Mouse (Mus musculus): Measurements from ENCODE around the gene Ifrd2. TPM values are rescaled to one million over a fixed set of nuclear protein-coding genes. Genes with fewer than 3 reads are reported as not detected.

Gene Ifrd2
- polyA plus RNA-seq, 1 experiment from 2014 or later, result 44.6 TPM

DNA sequence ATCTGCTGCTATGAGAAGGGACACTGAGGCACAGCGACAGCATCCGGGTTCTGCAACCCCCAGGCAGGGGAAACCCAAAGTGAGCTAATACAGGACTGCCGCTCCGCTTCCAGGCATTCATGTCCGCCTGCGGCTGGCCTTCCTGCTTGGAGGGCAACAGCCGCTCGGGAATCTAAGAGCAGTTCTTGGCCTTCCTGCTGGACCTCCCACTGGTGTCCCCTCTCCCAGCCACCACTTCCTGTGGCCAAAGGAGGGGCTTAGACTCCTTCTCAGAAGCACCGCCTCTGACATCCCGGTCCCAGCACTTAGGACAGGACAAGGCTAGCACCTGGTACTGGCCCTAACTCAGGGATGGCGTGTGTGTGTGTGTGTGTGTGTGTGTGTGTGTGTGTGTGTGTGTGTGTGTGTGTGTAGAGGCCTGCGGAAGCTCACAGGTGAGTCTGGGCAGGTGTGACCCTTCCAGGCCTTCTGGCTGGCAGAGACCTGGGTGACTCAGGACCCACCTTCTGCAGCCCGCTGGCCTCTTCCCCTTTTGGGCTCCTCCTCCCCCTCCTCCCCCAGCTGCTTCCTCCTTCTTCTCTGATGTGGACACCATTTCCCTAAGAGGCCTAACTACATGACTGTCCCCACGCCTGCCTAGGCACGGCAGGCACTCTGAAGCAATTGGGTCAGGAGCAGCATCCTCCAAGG is 41.4 kb downstream of the Ifrd2 start:
- Histone ChIP-seq H3K4me1 (ENCODE audit: control insufficient read depth in 2 of 2, insufficient read depth in 2 of 2, low read length in 2 of 2) (peaks cover 66 to 82% of the 10 kb centered on the region in 2 experiments), H3K27ac (replicated peaks in 1 of 2; ENCODE audit: control insufficient read depth in 1 of 2, insufficient read depth in 1 of 2, low read depth in 2 of 2, low read length in 2 of 2) (peak overlapping the region; percentile 64 to 96), H3K9me3 (ENCODE audit: control insufficient read depth, low read length) (no peaks in the 10 kb centered on the region), H3K36me3 (ENCODE audit: control insufficient read depth, insufficient read depth, low read length) (peaks cover 63% of the 10 kb centered on the region), H3K27me3 (ENCODE audit: control insufficient read depth, insufficient read depth, low read length) (no peaks in the 10 kb centered on the region), H3K4me3 (ENCODE audit: control insufficient read depth in 1 of 2, insufficient read depth in 1 of 2, low read depth in 1 of 2, low read length in 2 of 2) (no peak overlapping the region), H3K4me2 (ENCODE audit: low read length) (peak overlapping the region; percentile 50), H3K9ac (ENCODE audit: low read length) (peak overlapping the region; percentile 68)
- 51% methylated on average over 15 of the region's 15 CpGs for WGBS
- peak; percentile 26; the same call in 1 of the 2 replicates for ATAC-seq (ENCODE audit: insufficient number of reproducible peaks, insufficient read depth, low FRiP score, low read depth)

DNA sequence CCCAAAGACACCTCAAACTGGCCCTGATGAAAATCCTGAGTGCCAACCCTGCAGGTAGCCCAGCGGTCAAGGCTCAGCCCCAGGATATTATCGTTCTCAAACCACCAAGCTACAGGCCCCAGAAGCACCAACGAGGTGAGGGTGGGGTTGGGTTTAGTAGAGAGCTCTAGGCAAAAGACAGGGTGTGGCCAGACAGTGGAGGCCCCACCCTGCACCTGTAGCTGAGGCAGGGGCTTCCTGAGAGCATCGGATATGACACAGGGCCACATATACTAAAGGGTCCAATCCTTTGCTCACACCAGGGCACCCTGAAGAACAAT is 41.9 kb downstream of the Ifrd2 start:
- Histone ChIP-seq H3K9ac (ENCODE audit: low read length) (peak overlapping the region; percentile 41), H3K4me2 (ENCODE audit: low read length) (peak overlapping the region; percentile 50), H3K9me3 (ENCODE audit: control insufficient read depth, low read length) (no peaks in the 10 kb centered on the region), H3K4me3 (ENCODE audit: control insufficient read depth in 1 of 2, insufficient read depth in 1 of 2, low read depth in 1 of 2, low read length in 2 of 2) (no peak overlapping the region), H3K4me1 (ENCODE audit: control insufficient read depth in 2 of 2, insufficient read depth in 2 of 2, low read length in 2 of 2) (peaks cover 64 to 77% of the 10 kb centered on the region in 2 experiments), H3K36me3 (ENCODE audit: control insufficient read depth, insufficient read depth, low read length) (peaks cover 58% of the 10 kb centered on the region), H3K27ac (replicated peaks in 1 of 2; ENCODE audit: control insufficient read depth in 1 of 2, insufficient read depth in 1 of 2, low read depth in 2 of 2, low read length in 2 of 2) (peak overlapping the region; percentile 64 to 96), H3K27me3 (ENCODE audit: control insufficient read depth, insufficient read depth, low read length) (no peaks in the 10 kb centered on the region)
- ATAC-seq (ENCODE audit: insufficient number of reproducible peaks, insufficient read depth, low FRiP score, low read depth), result no peak
- 36% methylated on average over 4 of the region's 4 CpGs for WGBS

DNA sequence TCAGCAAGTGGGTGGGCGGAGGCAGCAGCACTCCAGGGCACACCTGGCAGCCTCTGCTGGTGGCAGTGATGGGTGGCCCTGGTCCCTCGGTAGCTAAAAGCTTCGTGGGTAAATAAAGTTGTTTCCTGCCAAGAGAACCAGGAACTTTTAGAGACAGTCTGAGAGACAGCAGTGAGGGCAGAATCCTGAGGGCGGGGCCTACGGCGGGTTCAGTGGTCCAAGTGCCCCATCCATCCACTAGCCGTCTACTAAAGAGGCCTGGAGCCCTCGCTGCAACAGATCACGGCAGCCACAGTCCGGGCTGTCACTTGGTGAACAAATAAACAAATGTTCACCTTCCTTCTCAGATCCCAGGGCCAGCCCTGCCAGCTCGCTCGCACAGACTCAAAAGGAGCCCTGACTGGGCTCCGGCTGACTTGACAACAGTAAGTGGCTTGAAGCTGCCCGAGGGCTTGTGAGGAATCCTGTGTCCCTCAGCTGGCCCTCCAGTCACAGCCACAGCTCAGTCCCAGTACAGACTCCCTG is 42.5 kb downstream of the Ifrd2 start:
- 23% methylated on average over 14 of the region's 14 CpGs for WGBS
- Histone ChIP-seq H3K27ac (replicated peaks in 1 of 2; ENCODE audit: control insufficient read depth in 1 of 2, insufficient read depth in 1 of 2, low read depth in 2 of 2, low read length in 2 of 2) (peak overlapping the region; percentile 25 to 96), H3K9ac (ENCODE audit: low read length) (peak overlapping the region; percentile 41), H3K9me3 (ENCODE audit: control insufficient read depth, low read length) (no peaks in the 10 kb centered on the region), H3K27me3 (ENCODE audit: control insufficient read depth, insufficient read depth, low read length) (no peaks in the 10 kb centered on the region), H3K4me1 (ENCODE audit: control insufficient read depth in 2 of 2, insufficient read depth in 2 of 2, low read length in 2 of 2) (peaks cover 60 to 75% of the 10 kb centered on the region in 2 experiments), H3K4me3 (ENCODE audit: control insufficient read depth in 1 of 2, insufficient read depth in 1 of 2, low read depth in 1 of 2, low read length in 2 of 2) (no peak overlapping the region), H3K4me2 (ENCODE audit: low read length) (peak overlapping the region; percentile 50), H3K36me3 (ENCODE audit: control insufficient read depth, insufficient read depth, low read length) (peaks cover 52% of the 10 kb centered on the region)
- ATAC-seq (ENCODE audit: insufficient number of reproducible peaks, insufficient read depth, low FRiP score, low read depth), result no peak

DNA sequence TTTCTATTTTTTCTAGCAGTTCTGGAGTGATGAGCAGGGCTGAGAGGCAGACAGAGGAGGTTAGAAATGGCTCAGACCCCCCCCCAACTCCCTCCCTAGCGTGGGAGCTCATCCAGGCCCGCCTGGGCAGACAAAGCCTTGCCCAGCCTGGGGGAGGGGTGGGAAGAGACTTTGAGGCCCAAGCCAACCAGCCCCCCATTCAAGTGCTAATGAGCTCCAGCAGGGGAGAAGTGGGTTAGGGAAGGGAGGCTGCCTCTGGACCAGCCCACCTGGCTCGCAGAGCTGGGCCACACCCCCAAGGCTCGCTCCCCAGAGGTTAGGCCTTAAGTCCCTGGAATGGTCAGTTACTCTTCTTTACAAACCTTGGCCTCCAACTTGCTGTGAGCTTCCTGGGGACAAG is 43.1 kb downstream of the Ifrd2 start:
- WGBS, result 13% methylated on average over 4 of the region's 4 CpGs
- peaks cover 60 to 71% of the 10 kb centered on the region in 2 experiments for H3K4me1 ChIP-seq (ENCODE audit: control insufficient read depth in 2 of 2, insufficient read depth in 2 of 2, low read length in 2 of 2)
- H3K36me3 ChIP-seq (ENCODE audit: control insufficient read depth, insufficient read depth, low read length), result peaks cover 45% of the 10 kb centered on the region
- H3K27ac ChIP-seq (replicated peaks in 1 of 2; ENCODE audit: control insufficient read depth in 1 of 2, insufficient read depth in 1 of 2, low read depth in 2 of 2, low read length in 2 of 2), result peak overlapping the region; percentile 25 to 96
- no peak overlapping the region for H3K4me3 ChIP-seq (ENCODE audit: control insufficient read depth in 1 of 2, insufficient read depth in 1 of 2, low read depth in 1 of 2, low read length in 2 of 2)
- peak overlapping the region; percentile 41 for H3K9ac ChIP-seq (ENCODE audit: low read length)
- no peaks in the 10 kb centered on the region for H3K9me3 ChIP-seq (ENCODE audit: control insufficient read depth, low read length)
- no peaks in the 10 kb centered on the region for H3K27me3 ChIP-seq (ENCODE audit: control insufficient read depth, insufficient read depth, low read length)
- peak overlapping the region; percentile 50 for H3K4me2 ChIP-seq (ENCODE audit: low read length)
- no peak for ATAC-seq (ENCODE audit: insufficient number of reproducible peaks, insufficient read depth, low FRiP score, low read depth)

GRCm38 (mm10) chr9:107631311-107631826 is 43.9 kb downstream of the Ifrd2 start:
- H3K4me2 ChIP-seq (ENCODE audit: low read length), result peak overlapping the region; percentile 81
- peak overlapping the region in 1 of 2 experiments; percentile 96; a peak in 2 of 4 replicates for H3K27ac ChIP-seq (replicated peaks in 1 of 2; ENCODE audit: control insufficient read depth in 1 of 2, insufficient read depth in 1 of 2, low read depth in 2 of 2, low read length in 2 of 2)
- H3K9me3 ChIP-seq (ENCODE audit: control insufficient read depth, low read length), result no peaks in the 10 kb centered on the region
- no peak for ATAC-seq (ENCODE audit: insufficient number of reproducible peaks, insufficient read depth, low FRiP score, low read depth)
- 70% methylated on average over 9 of the region's 9 CpGs for WGBS
- H3K27me3 ChIP-seq (ENCODE audit: control insufficient read depth, insufficient read depth, low read length), result no peaks in the 10 kb centered on the region
- H3K4me3 ChIP-seq (ENCODE audit: control insufficient read depth in 1 of 2, insufficient read depth in 1 of 2, low read depth in 1 of 2, low read length in 2 of 2), result no peak overlapping the region
- peaks cover 41% of the 10 kb centered on the region for H3K36me3 ChIP-seq (ENCODE audit: control insufficient read depth, insufficient read depth, low read length)
- peaks cover 60 to 72% of the 10 kb centered on the region in 2 experiments for H3K4me1 ChIP-seq (ENCODE audit: control insufficient read depth in 2 of 2, insufficient read depth in 2 of 2, low read length in 2 of 2)
- H3K9ac ChIP-seq (ENCODE audit: low read length), result peak overlapping the region; percentile 41; the same call in 1 of the 2 replicates

DNA sequence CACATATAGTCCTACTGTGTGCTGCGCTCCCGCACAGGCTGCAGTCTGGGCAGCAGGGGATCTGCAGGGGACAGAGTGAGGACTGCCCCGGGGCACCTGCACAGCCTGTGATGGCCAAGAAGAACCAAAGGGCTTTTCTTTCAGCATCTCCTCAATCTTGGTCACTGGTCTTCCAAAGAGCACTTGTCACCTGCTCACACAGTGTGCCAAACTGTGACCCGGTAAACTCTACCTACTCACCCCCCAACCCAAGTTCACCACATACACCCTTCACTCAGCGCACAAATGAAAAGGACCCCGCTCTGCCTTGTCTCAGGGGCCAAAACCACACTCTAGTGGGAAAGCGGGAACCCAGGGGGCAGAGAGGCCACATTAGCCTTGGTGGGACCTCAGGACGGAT is 44.4 kb downstream of the Ifrd2 start:
- Histone ChIP-seq H3K27ac (replicated peaks in 1 of 2; ENCODE audit: control insufficient read depth in 1 of 2, insufficient read depth in 1 of 2, low read depth in 2 of 2, low read length in 2 of 2) (peak overlapping the region in 1 of 2 experiments; percentile 96; a peak in 2 of 4 replicates), H3K27me3 (ENCODE audit: control insufficient read depth, insufficient read depth, low read length) (no peaks in the 10 kb centered on the region), H3K9me3 (ENCODE audit: control insufficient read depth, low read length) (no peaks in the 10 kb centered on the region), H3K4me1 (ENCODE audit: control insufficient read depth in 2 of 2, insufficient read depth in 2 of 2, low read length in 2 of 2) (peaks cover 57 to 69% of the 10 kb centered on the region in 2 experiments), H3K4me2 (ENCODE audit: low read length) (peak overlapping the region; percentile 81), H3K9ac (ENCODE audit: low read length) (peak overlapping the region; percentile 95), H3K4me3 (ENCODE audit: control insufficient read depth in 1 of 2, insufficient read depth in 1 of 2, low read depth in 1 of 2, low read length in 2 of 2) (no peak overlapping the region), H3K36me3 (ENCODE audit: control insufficient read depth, insufficient read depth, low read length) (peaks cover 41% of the 10 kb centered on the region)
- 93% methylated on average over 8 of the region's 8 CpGs for WGBS
- ATAC-seq (ENCODE audit: insufficient number of reproducible peaks, insufficient read depth, low FRiP score, low read depth), result no peak

DNA sequence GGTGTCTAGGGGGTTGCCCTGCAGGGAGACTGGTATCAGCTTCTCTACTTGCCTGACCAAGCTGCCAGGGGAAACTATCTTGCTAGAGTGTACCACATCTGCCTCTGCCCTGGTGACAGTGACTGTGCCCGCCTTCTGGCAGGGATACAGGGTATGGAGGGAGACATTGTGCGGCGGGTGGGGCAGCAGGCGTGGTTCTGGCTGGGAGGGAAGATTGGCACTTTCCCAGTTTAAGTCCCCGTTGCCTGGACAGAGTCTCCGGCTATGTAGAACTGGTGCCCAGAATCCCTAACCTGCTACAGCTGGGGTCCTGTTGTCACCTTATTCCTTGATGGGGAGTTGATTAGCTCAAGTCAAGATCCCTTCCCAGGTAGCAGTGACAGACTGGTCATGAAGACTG is 45.0 kb downstream of the Ifrd2 start:
- ATAC-seq (ENCODE audit: insufficient number of reproducible peaks, insufficient read depth, low FRiP score, low read depth), result no peak
- 62% methylated on average over 6 of the region's 6 CpGs for WGBS
- H3K4me1 ChIP-seq (ENCODE audit: control insufficient read depth in 2 of 2, insufficient read depth in 2 of 2, low read length in 2 of 2), result peaks cover 56 to 69% of the 10 kb centered on the region in 2 experiments

More for the DNA sequence above, 45.0 kb downstream of the Ifrd2 start:
- H3K4me3 ChIP-seq (ENCODE audit: control insufficient read depth in 1 of 2, insufficient read depth in 1 of 2, low read depth in 1 of 2, low read length in 2 of 2), result peak overlapping the region; percentile 78 to 97
- peak overlapping the region; percentile 81 for H3K4me2 ChIP-seq (ENCODE audit: low read length)
- H3K27ac ChIP-seq (replicated peaks in 1 of 2; ENCODE audit: control insufficient read depth in 1 of 2, insufficient read depth in 1 of 2, low read depth in 2 of 2, low read length in 2 of 2), result peak overlapping the region; percentile 85 to 96
- no peaks in the 10 kb centered on the region for H3K27me3 ChIP-seq (ENCODE audit: control insufficient read depth, insufficient read depth, low read length)
- no peaks in the 10 kb centered on the region for H3K9me3 ChIP-seq (ENCODE audit: control insufficient read depth, low read length)
- peaks cover 39% of the 10 kb centered on the region for H3K36me3 ChIP-seq (ENCODE audit: control insufficient read depth, insufficient read depth, low read length)
- H3K9ac ChIP-seq (ENCODE audit: low read length), result peak overlapping the region; percentile 95

All from heart, embryonic 14.5 days (tissue).